Mouse (Mus musculus) thymus, adult 2 months (tissue): ENCODE results near the gene Rps16.

Source experiments
- CTCF ChIP-seq: fragments of 200-500 bp; IDR thresholded peaks from 2 replicates; pipeline ENCODE4 v1.5.1; 2012; ENCODE audit warnings: mild to moderate bottlenecking, control low read depth, low read length, moderate library complexity, borderline replicate concordance; ENCODE audit not compliant: control insufficient read depth, poor library complexity, insufficient read depth; ENCODE audit errors: extremely low read depth
- POLR2A ChIP-seq: fragments of 200-500 bp; IDR thresholded peaks from 2 replicates; pipeline ENCODE4 v1.6.1; 2012; ENCODE audit warnings: mild to moderate bottlenecking, low read length, control low read depth, moderate library complexity; ENCODE audit not compliant: control insufficient read depth, poor library complexity, insufficient read depth; ENCODE audit errors: extremely low read depth

GRCm38 (mm10) chr7:28356981-28357380 is 6.5 kb downstream of the Rps16 start:
- no peak for TF ChIP-seq CTCF
- no peak for TF ChIP-seq POLR2A
